8 mouse cellular contexts compared by ENCODE assay signal in genomic region chr13:22026058-22027031, GRCm38 (mm10). TPM values are rescaled to one million over a fixed set of nuclear protein-coding genes. Genes with fewer than 3 reads are reported as not detected.
DNase-seq lines count a peak whose midpoint lies in the region; ATAC-seq and TF ChIP-seq lines count a peak whose summit lies in the region.

No protein-coding gene starts in this region.

- in situ Hi-C loops in CH12.LX (cut with MboI; ENCODE audit: low pct_ligation_motif_present, low pct_unique_long_range_greater_than_20kb, low sequenced_read_pairs): loop anchor here (10.0 to 25.0 kb wide), 2 partner anchors 852 to 1736 kb away; partner anchors contain the start of genes Hist1h1a, Hist1h2ab, Hist1h3a and Hist1h3b

- no peaks in the 10 kb centered on the region for H3K9me3 ChIP-seq in CH12.LX (replicated peaks; ENCODE audit: low read length)
- H3K9me3 ChIP-seq in forebrain, embryonic 14.5 days (replicated peaks; ENCODE audit: control insufficient read depth, low read length): no peaks in the 10 kb centered on the region
- H3K9me3 ChIP-seq in liver, embryonic 15.5 days (replicated peaks): no peaks in the 10 kb centered on the region
- no peaks in the 10 kb centered on the region for H3K9me3 ChIP-seq in neural tube, embryonic 12.5 days

- TF ChIP-seq CTCF in CH12.LX (conservative IDR thresholded peaks at IDR 0.05 in 1 of 2, IDR thresholded peaks at IDR 0.05 in 1 of 2; ENCODE audit: low read depth in 2 of 2, low read length in 2 of 2): no peak

- peak overlapping the region; percentile 45; the same call in 1 of the 2 replicates for H3K9ac ChIP-seq in CH12.LX (ENCODE audit: insufficient read depth, low read depth)
- H3K9ac ChIP-seq in forebrain, embryonic 14.5 days (ENCODE audit: low read length): peak overlapping the region; percentile 62
- H3K9ac ChIP-seq in liver, embryonic 15.5 days: peak overlapping the region; percentile 69
- peak overlapping the region; percentile 30; the same call in 1 of the 2 replicates for H3K9ac ChIP-seq in neural tube, embryonic 12.5 days

- no peaks in the 10 kb centered on the region for H3K36me3 ChIP-seq in CH12.LX (replicated peaks in 1 of 2; ENCODE audit: control insufficient read depth in 1 of 2, insufficient read depth in 1 of 2, low read length in 1 of 2)
- no peaks in the 10 kb centered on the region for H3K36me3 ChIP-seq in forebrain, embryonic 14.5 days (ENCODE audit: control insufficient read depth, insufficient read depth, low read length)
- no peaks in the 10 kb centered on the region for H3K36me3 ChIP-seq in liver, embryonic 15.5 days (replicated peaks)
- H3K36me3 ChIP-seq in neural tube, embryonic 12.5 days: no peaks in the 10 kb centered on the region

- no peak for TF ChIP-seq POLR2A in CH12.LX (IDR thresholded peaks at IDR 0.05; ENCODE audit: low read depth, low read length)

- WGBS in forebrain, embryonic 14.5 days: under 1% methylated on average over 35 of the region's 35 CpGs
- WGBS in liver, embryonic 15.5 days (ENCODE audit: insufficient replicate concordance): under 1% methylated on average over 35 of the region's 35 CpGs
- WGBS in neural tube, embryonic 12.5 days: 1% methylated on average over 35 of the region's 35 CpGs

- H3K4me1 ChIP-seq in CH12.LX (ENCODE audit: control insufficient read depth in 1 of 2, insufficient read depth in 2 of 2): peaks cover 0 to 3% of the 10 kb centered on the region in 2 experiments; a peak in 1 of 4 replicates
- no peaks in the 10 kb centered on the region for H3K4me1 ChIP-seq in forebrain, embryonic 14.5 days (ENCODE audit: control insufficient read depth, insufficient read depth, low read length)
- peaks cover 38% of the 10 kb centered on the region for H3K4me1 ChIP-seq in liver, embryonic 15.5 days (replicated peaks)
- H3K4me1 ChIP-seq in neural tube, embryonic 12.5 days: no peaks in the 10 kb centered on the region

- no peak for TF ChIP-seq EP300 in CH12.LX (IDR thresholded peaks at IDR 0.05; ENCODE audit: low read length)

- TF ChIP-seq RAD21 in CH12.LX (IDR thresholded peaks at IDR 0.05; ENCODE audit: low read depth, low read length): no peak

- no peaks in the 10 kb centered on the region for H3K79me2 ChIP-seq in CH12.LX (replicated peaks; ENCODE audit: control insufficient read depth, extremely low read depth, insufficient read depth, poor library complexity, severe bottlenecking)

- dilution Hi-C loops in CH12.LX (cut with MboI; ENCODE audit: extremely low pct_ligation_motif_present, extremely low pct_unique_long_range_greater_than_20kb, low sequenced_read_pairs): no loop called here

- peak overlapping the region; percentile 96 for H3K4me2 ChIP-seq in CH12.LX (ENCODE audit: insufficient read depth, low read depth, poor library complexity, severe bottlenecking)
- H3K4me2 ChIP-seq in forebrain, embryonic 14.5 days (ENCODE audit: low read length): peak overlapping the region; percentile 52
- peak overlapping the region; percentile 73 for H3K4me2 ChIP-seq in liver, embryonic 15.5 days
- peak overlapping the region; percentile 61 for H3K4me2 ChIP-seq in neural tube, embryonic 12.5 days (replicated peaks)

- intact Hi-C loops in heart, postnatal 10 days (cut with DNase I): loop anchor here (5.0 to 10.0 kb wide), 3 partner anchors 172 to 1491 kb away; no protein-coding TSS in a partner anchor

- peak; percentile 63 for ATAC-seq in forebrain, embryonic 14.5 days
- no peak for ATAC-seq in liver, embryonic 15.5 days (ENCODE audit: insufficient read depth)
- ATAC-seq in neural tube, embryonic 12.5 days (ENCODE audit: low FRiP score, low read depth): no peak

- DNase-seq in CH12.LX (ENCODE audit: extremely low read depth): peak; percentile 88
- DNase-seq in c-Kit-positive CD71-positive TER-119-positive erythroid progenitor cells, embryonic 14.5 days (ENCODE audit: low spot score): peak; percentile 89
- peak; percentile 94 for DNase-seq in forebrain, embryonic 14.5 days (ENCODE audit: low spot score)
- peak; percentile 89 to 93 for DNase-seq in heart, postnatal 10 days
- peak; percentile 91 to 92 for DNase-seq in kidney, postnatal 4 days
- peak; percentile 91 for DNase-seq in testis, postnatal 10 days (ENCODE audit: low spot score)

- peak overlapping the region; percentile 1; the same call in 1 of the 2 replicates for H3K27ac ChIP-seq in CH12.LX (ENCODE audit: insufficient read depth, low read depth)
- no peak overlapping the region for H3K27ac ChIP-seq in forebrain, embryonic 14.5 days (ENCODE audit: low read depth, low read length)
- H3K27ac ChIP-seq in liver, embryonic 15.5 days (replicated peaks): peak overlapping the region; percentile 61
- no peak overlapping the region for H3K27ac ChIP-seq in neural tube, embryonic 12.5 days

- H3K27me3 ChIP-seq in CH12.LX (replicated peaks): peaks cover 5% of the 10 kb centered on the region
- no peaks in the 10 kb centered on the region for H3K27me3 ChIP-seq in forebrain, embryonic 14.5 days (replicated peaks; ENCODE audit: control insufficient read depth, insufficient read depth, low read length)
- no peaks in the 10 kb centered on the region for H3K27me3 ChIP-seq in liver, embryonic 15.5 days
- no peaks in the 10 kb centered on the region for H3K27me3 ChIP-seq in neural tube, embryonic 12.5 days (replicated peaks)

- H3K4me3 ChIP-seq in CH12.LX (replicated peaks in 1 of 3; ENCODE audit: low read depth in 2 of 3, low read length in 2 of 3, poor library complexity in 1 of 3): peak overlapping the region; percentile 52 to 67 (median 61)
- H3K4me3 ChIP-seq in forebrain, embryonic 14.5 days (ENCODE audit: low read depth, low read length): peak overlapping the region; percentile 43
- peak overlapping the region; percentile 65 for H3K4me3 ChIP-seq in liver, embryonic 15.5 days (replicated peaks)
- peak overlapping the region; percentile 37 for H3K4me3 ChIP-seq in neural tube, embryonic 12.5 days

TF ChIP-seq in CH12.LX, 34 proteins besides CTCF, POLR2A, EP300 and RAD21 (continues in another document):
- TF ChIP-seq MYC (IDR thresholded peaks at IDR 0.05; ENCODE audit: low read depth, low read length) (0 out of 2 replicates have a peak, but pooled peaks have one; percentile 8), KAT2A (IDR thresholded peaks at IDR 0.05; ENCODE audit: insufficient replicate concordance, low read length) (peak; percentile 83), ETS1 (conservative IDR thresholded peaks at IDR 0.05; ENCODE audit: low read depth, low read length) (peak; percentile 55), TCF12 (IDR thresholded peaks at IDR 0.05; ENCODE audit: low read depth, low read length) (peak; percentile 47; the same call in 1 of the 2 replicates), MAX (IDR thresholded peaks at IDR 0.05; ENCODE audit: low read length) (no peak; the same call in 1 of the 2 replicates), ZNF384 (IDR thresholded peaks at IDR 0.05; ENCODE audit: low read depth, low read length) (peak; percentile 96), ELF1 (IDR thresholded peaks at IDR 0.05; ENCODE audit: low read depth, low read length) (peak; percentile 92), MEF2A (IDR thresholded peaks at IDR 0.05; ENCODE audit: borderline replicate concordance, low read depth, low read length) (peak; percentile 21; the same call in 1 of the 2 replicates), ZKSCAN1 (IDR thresholded peaks at IDR 0.05; ENCODE audit: borderline replicate concordance, low read depth, low read length) (no peak)

RNA-seq across cellular contexts. Expression of gene Hist1h2ah, which starts 9.0 kb away (rescaled TPM):
- total RNA-seq in CH12.LX (2012; rRNA removed) (628 and 652 TPM in 2 replicates), CH12.LX (2014; rRNA removed) (4.9 and 8.1 TPM in 2 replicates)
- 2.3 and 4.5 TPM in 2 replicates for polyA plus RNA-seq in CH12.LX (2012; ENCODE audit: insufficient read length, low read depth)
- polyA plus RNA-seq in forebrain, embryonic 14.5 days (2014; fragmentation: Nextera tagmentation; extraction: Ambion mirVana): 4.8 and 8.3 TPM in 2 replicates
- 100 to 1,000 TPM; 181 to 187 TPM for total RNA-seq in heart, postnatal 10 days (2021)
- polyA plus RNA-seq in liver, embryonic 15.5 days (2015; fragmentation: Nextera tagmentation; extraction: Ambion mirVana): 9.5 and 11.4 TPM in 2 replicates
- 3.3 and 13.9 TPM in 2 replicates for polyA plus RNA-seq in neural tube, embryonic 12.5 days (2016; fragmentation: Nextera tagmentation; extraction: Ambion mirVana)

RNA-seq across cellular contexts. Expression of gene Hist1h2bk, which starts 9.3 kb away (rescaled TPM):
- total RNA-seq in CH12.LX (2012; rRNA removed) (2,586 and 2,636 TPM in 2 replicates), CH12.LX (2014; rRNA removed) (38.2 and 47.2 TPM in 2 replicates)
- polyA plus RNA-seq in CH12.LX (2012; ENCODE audit: insufficient read length, low read depth): 3.7 and 8.1 TPM in 2 replicates
- polyA plus RNA-seq in forebrain, embryonic 14.5 days (2014; fragmentation: Nextera tagmentation; extraction: Ambion mirVana): 2.5 and 3.5 TPM in 2 replicates
- 100 to 1,000 TPM; 213 to 221 TPM for total RNA-seq in heart, postnatal 10 days (2021)
- polyA plus RNA-seq in liver, embryonic 15.5 days (2015; fragmentation: Nextera tagmentation; extraction: Ambion mirVana): 4.4 and 5.4 TPM in 2 replicates
- polyA plus RNA-seq in neural tube, embryonic 12.5 days (2016; fragmentation: Nextera tagmentation; extraction: Ambion mirVana): 5.2 and 9.5 TPM in 2 replicates

RNA-seq across cellular contexts. Expression of gene Hist1h4i, which starts 14.8 kb away (rescaled TPM):
- total RNA-seq in CH12.LX (2012; rRNA removed) (768 and 812 TPM in 2 replicates), CH12.LX (2014; rRNA removed) (29.9 and 35.7 TPM in 2 replicates)
- 6.4 TPM in 2 replicates for polyA plus RNA-seq in CH12.LX (2012; ENCODE audit: insufficient read length, low read depth)
- 14.0 and 18.0 TPM in 2 replicates for polyA plus RNA-seq in forebrain, embryonic 14.5 days (2014; fragmentation: Nextera tagmentation; extraction: Ambion mirVana)
- total RNA-seq in heart, postnatal 10 days (2021): 10 to 100 TPM; 70.8 to 71.4 TPM
- 40.8 and 42.0 TPM in 2 replicates for polyA plus RNA-seq in liver, embryonic 15.5 days (2015; fragmentation: Nextera tagmentation; extraction: Ambion mirVana)
- polyA plus RNA-seq in neural tube, embryonic 12.5 days (2016; fragmentation: Nextera tagmentation; extraction: Ambion mirVana): 20.1 and 23.9 TPM in 2 replicates

RNA-seq across cellular contexts. Expression of gene Hist1h2ag, which starts 16.4 kb away (rescaled TPM):
- total RNA-seq in CH12.LX (2012; rRNA removed) (576 and 708 TPM in 2 replicates), CH12.LX (2014; rRNA removed) (21.8 and 22.0 TPM in 2 replicates)
- 7.3 and 13.0 TPM in 2 replicates for polyA plus RNA-seq in CH12.LX (2012; ENCODE audit: insufficient read length, low read depth)
- polyA plus RNA-seq in forebrain, embryonic 14.5 days (2014; fragmentation: Nextera tagmentation; extraction: Ambion mirVana): 20.4 and 37.4 TPM in 2 replicates
- 100 to 1,000 TPM; 142 to 176 TPM for total RNA-seq in heart, postnatal 10 days (2021)
- polyA plus RNA-seq in liver, embryonic 15.5 days (2015; fragmentation: Nextera tagmentation; extraction: Ambion mirVana): 13.0 and 22.6 TPM in 2 replicates
- 43.6 and 46.1 TPM in 2 replicates for polyA plus RNA-seq in neural tube, embryonic 12.5 days (2016; fragmentation: Nextera tagmentation; extraction: Ambion mirVana)

RNA-seq across cellular contexts. Expression of gene Hist1h2bj, which starts 16.7 kb away (rescaled TPM):
- 1,723 and 1,790 TPM in 2 replicates for total RNA-seq in CH12.LX (2012; rRNA removed)
- total RNA-seq in CH12.LX (2014; rRNA removed): 23.2 and 23.8 TPM in 2 replicates
- polyA plus RNA-seq in CH12.LX (2012; ENCODE audit: insufficient read length, low read depth): 0.72 and 2.5 TPM in 2 replicates
- 3.0 and 7.0 TPM in 2 replicates for polyA plus RNA-seq in forebrain, embryonic 14.5 days (2014; fragmentation: Nextera tagmentation; extraction: Ambion mirVana)
- 100 to 1,000 TPM; 116 to 123 TPM for total RNA-seq in heart, postnatal 10 days (2021)
- 17.5 and 18.4 TPM in 2 replicates for polyA plus RNA-seq in liver, embryonic 15.5 days (2015; fragmentation: Nextera tagmentation; extraction: Ambion mirVana)
- 10.5 and 12.6 TPM in 2 replicates for polyA plus RNA-seq in neural tube, embryonic 12.5 days (2016; fragmentation: Nextera tagmentation; extraction: Ambion mirVana)

Comparison
In these comparisons a context has a peak if more than half of its experiments do, and no peak if none do; other contexts are left out.
1. H3K27ac ChIP-seq: peak in CH12.LX (single experiment) and liver, embryonic 15.5 days (single experiment); none in forebrain, embryonic 14.5 days (single experiment) and neural tube, embryonic 12.5 days (single experiment).
2. Peak in every context shown above with its lines, with median percentiles within 50 percentile points of each other: DNase-seq, H3K4me2 ChIP-seq, H3K4me3 ChIP-seq and H3K9ac ChIP-seq.